Mouse (Mus musculus) MEL (cell line): Measurements from ENCODE around the gene Scn2b. TPM values are rescaled to one million over a fixed set of nuclear protein-coding genes. Genes with fewer than 3 reads are reported as not detected.
A peak's percentile ranks its signal among the peaks of the same experiment; 100 is the strongest.

Experiments used
- DNase-seq: peaks from one replicate; pipeline ENCODE4 v3.0.0; 2011; ENCODE audit warnings: low read depth, low spot score
- H3K27ac ChIP-seq: 2 replicates; pipeline ENCODE4 v1.5.1; 2012; ENCODE audit warnings: low read depth, mild to moderate bottlenecking, control low read depth, low read length, moderate library complexity; ENCODE audit not compliant: control insufficient read depth
- H3K27me3 ChIP-seq, 2 experiments: fragments of 150-350 bp in 1 of 2; sonication (generic) in 1 of 2; 2 replicates each; pipeline ENCODE4 v1.6.1; 2012; ENCODE audit warnings: low read length in 2 of 2, mild to moderate bottlenecking in 2 of 2, improper control_type of control experiment in 1 of 2, moderate library complexity in 1 of 2; ENCODE audit not compliant: insufficient read depth in 2 of 2, control insufficient read depth in 1 of 2
- H3K36me3 ChIP-seq, 2 experiments: 2 replicates each; pipeline ENCODE4 v1.6.1; 2012 to 2014; ENCODE audit warnings: low read length in 2 of 2, improper control_type of control experiment in 1 of 2, inconsistent platforms in 1 of 2, mild to moderate bottlenecking in 1 of 2; ENCODE audit not compliant: insufficient read depth in 2 of 2, control insufficient read depth in 1 of 2
- H3K4me1 ChIP-seq, 2 experiments: fragments of 150-350 bp in 1 of 2; sonication (generic) in 1 of 2; 2 replicates each; pipeline ENCODE4 v1.6.1; 2012; ENCODE audit warnings: low read length in 2 of 2, improper control_type of control experiment in 1 of 2, mild to moderate bottlenecking in 1 of 2; ENCODE audit not compliant: insufficient read depth in 2 of 2, control insufficient read depth in 1 of 2
- H3K4me3 ChIP-seq, 2 experiments: fragments of 150-350 bp in 1 of 2; sonication (generic) in 1 of 2; 2 replicates each; pipeline ENCODE4 v1.5.1; 2012; ENCODE audit warnings: low read depth in 2 of 2, low read length in 2 of 2, mild to moderate bottlenecking in 2 of 2, moderate library complexity in 2 of 2, control low read depth in 1 of 2, improper control_type of control experiment in 1 of 2; ENCODE audit not compliant: control insufficient read depth in 1 of 2, insufficient read depth in 1 of 2
- H3K79me2 ChIP-seq: 2 replicates; pipeline ENCODE4 v1.6.1; 2012; ENCODE audit warnings: mild to moderate bottlenecking, low read length, moderate library complexity; ENCODE audit not compliant: control insufficient read depth, poor library complexity, insufficient read depth
- H3K9ac ChIP-seq: 2 replicates; pipeline ENCODE4 v1.6.1; 2012; ENCODE audit warnings: low read depth, mild to moderate bottlenecking, control low read depth, low read length, moderate library complexity; ENCODE audit not compliant: control insufficient read depth, poor library complexity, severe bottlenecking
- H3K9me3 ChIP-seq: fragments of 150-350 bp; sonication (generic); replicated peaks from 2 replicates; pipeline ENCODE4 v1.6.1; 2012; ENCODE audit warnings: mild to moderate bottlenecking, low read length, improper control_type of control experiment, moderate library complexity; ENCODE audit not compliant: insufficient read depth
- BHLHE40 ChIP-seq: IDR thresholded peaks from 2 replicates; pipeline ENCODE4 v1.6.1; 2012; ENCODE audit warnings: low read depth, mild to moderate bottlenecking, inconsistent platforms, low read length, improper control_type of control experiment, borderline replicate concordance
- CHD1 ChIP-seq: IDR thresholded peaks from 2 replicates; pipeline ENCODE4 v1.6.1; 2012; ENCODE audit warnings: low read depth, mild to moderate bottlenecking, inconsistent platforms, low read length, improper control_type of control experiment
- CTCF ChIP-seq, 3 experiments: IDR thresholded peaks in 2 of 3; conservative IDR thresholded peaks in 1 of 3; 2 replicates each; pipeline ENCODE4 v1.5.1; 2011 to 2012; ENCODE audit warnings: low read length in 3 of 3, low read depth in 2 of 3, mild to moderate bottlenecking in 2 of 3, improper control_type of control experiment in 1 of 3, inconsistent platforms in 1 of 3, mixed read lengths in 1 of 3, moderate library complexity in 1 of 3; ENCODE audit not compliant: control insufficient read depth in 1 of 3, insufficient read depth in 1 of 3, poor library complexity in 1 of 3, severe bottlenecking in 1 of 3
- ETS1 ChIP-seq: IDR thresholded peaks from 2 replicates; pipeline ENCODE4 v1.6.1; 2012; ENCODE audit warnings: low read depth, mild to moderate bottlenecking, inconsistent platforms, low read length, improper control_type of control experiment, moderate library complexity
- GATA1 ChIP-seq: IDR thresholded peaks from 2 replicates; pipeline ENCODE4 v1.6.1; 2011; ENCODE audit warnings: low read depth, low read length, improper control_type of control experiment
- HCFC1 ChIP-seq: IDR thresholded peaks from 2 replicates; pipeline ENCODE4 v1.6.1; 2012; ENCODE audit warnings: low read depth, mild to moderate bottlenecking, inconsistent platforms, low read length, improper control_type of control experiment, moderate library complexity
- KAT2A ChIP-seq: conservative IDR thresholded peaks from 2 replicates; pipeline ENCODE4 v1.6.1; 2012; ENCODE audit warnings: low read depth, low read length, improper control_type of control experiment, inconsistent platforms
- NELFE ChIP-seq: IDR thresholded peaks from 2 replicates; pipeline ENCODE4 v1.6.1; 2011; ENCODE audit warnings: low read depth, low read length, improper control_type of control experiment
- POLR2AphosphoS2 ChIP-seq: IDR thresholded peaks from 2 replicates; pipeline ENCODE4 v1.6.1; 2011; ENCODE audit warnings: low read length, improper control_type of control experiment
- POLR2AphosphoS5 ChIP-seq: IDR thresholded peaks from 2 replicates; pipeline ENCODE4 v1.6.1; 2012; ENCODE audit warnings: low read depth, borderline replicate concordance, mild to moderate bottlenecking, inconsistent platforms, low read length, moderate library complexity, mixed read lengths
- SIN3A ChIP-seq: IDR thresholded peaks from 2 replicates; pipeline ENCODE4 v1.6.1; 2012; ENCODE audit warnings: low read length, improper control_type of control experiment, inconsistent platforms
- TBP ChIP-seq: IDR thresholded peaks from 2 replicates; pipeline ENCODE4 v1.8.0; 2011; ENCODE audit warnings: low read depth, low read length, improper control_type of control experiment
- UBTF ChIP-seq: IDR thresholded peaks from 2 replicates; pipeline ENCODE4 v1.6.1; 2012; ENCODE audit warnings: low read depth, mild to moderate bottlenecking, inconsistent platforms, low read length, improper control_type of control experiment, moderate library complexity, borderline replicate concordance; ENCODE audit not compliant: insufficient read depth
- ZC3H11A ChIP-seq: IDR thresholded peaks from 2 replicates; pipeline ENCODE4 v1.6.1; 2012; ENCODE audit warnings: low read depth, mild to moderate bottlenecking, inconsistent platforms, low read length, improper control_type of control experiment
- ZKSCAN1 ChIP-seq: IDR thresholded peaks from 2 replicates; pipeline ENCODE4 v1.6.1; 2012; ENCODE audit warnings: low read depth, mild to moderate bottlenecking, inconsistent platforms, low read length, improper control_type of control experiment, moderate library complexity
- ZNF384 ChIP-seq: IDR thresholded peaks from 2 replicates; pipeline ENCODE4 v1.6.1; 2012; ENCODE audit warnings: low read depth, mild to moderate bottlenecking, inconsistent platforms, low read length, improper control_type of control experiment
- polyA plus RNA-seq, 2 experiments: library from polyadenylated mRNA; stranded (reverse) in 1 of 2; unstranded in 1 of 2; fragments of >175 nt in 1 of 2; fragments of >200 nt in 1 of 2; gene quantifications; 2 replicates each; pipeline versions ENCODE4 v1.2.1 to v1.2.4; 2012; ENCODE audit warnings: low replicate concordance in 2 of 2, low read depth in 1 of 2; ENCODE audit not compliant: insufficient read length in 2 of 2, insufficient read depth in 1 of 2, missing spikeins in 1 of 2
- total RNA-seq: library from RNA; depleted of rRNA; stranded (reverse); fragments of 300-350 nt; gene quantifications from 2 replicates; pipeline ENCODE4 v1.2.3, GENCODE M21; 2012

Scn2b gene
- total and polyA plus RNA-seq, 3 experiments, result not detected

- TF ChIP-seq ZNF384 (no peak), CTCF (IDR thresholded peaks at IDR 0.05 in 2 of 3, conservative IDR thresholded peaks at IDR 0.05 in 1 of 3; ENCODE audit: control insufficient read depth in 1 of 3, insufficient read depth in 1 of 3, low read depth in 2 of 3, low read length in 3 of 3, poor library complexity in 1 of 3, severe bottlenecking in 1 of 3) (peak; percentile 39 to 90 (median 82)), SIN3A (no peak)
Measured at GRCm38 (mm10) chr9:45133484-45134310, 16.1 kb downstream of the Scn2b start (continued).

GRCm38 (mm10) chr9:45136442-45137169 is 19.0 kb downstream of the Scn2b start:
- no peak for DNase-seq
- no peak overlapping the region for H3K9ac ChIP-seq
- no peaks in the 10 kb centered on the region for H3K9me3 ChIP-seq
- H3K36me3 ChIP-seq, result no peaks in the 10 kb centered on the region
- no peak overlapping the region for H3K27ac ChIP-seq
- H3K79me2 ChIP-seq, result no peaks in the 10 kb centered on the region
- H3K27me3 ChIP-seq, result peaks cover 2 to 4% of the 10 kb centered on the region in 2 experiments; a peak in 3 of 4 replicates
- TF ChIP-seq POLR2AphosphoS5 (no peak), BHLHE40 (no peak), KAT2A (no peak), CHD1 (no peak), ZC3H11A (no peak), NELFE (no peak), TBP (no peak), ZKSCAN1 (no peak), ZNF384 (no peak), GATA1 (no peak), POLR2AphosphoS2 (no peak)
- H3K4me1 ChIP-seq, result no peaks in the 10 kb centered on the region
- H3K4me3 ChIP-seq, result no peak overlapping the region

DNA sequence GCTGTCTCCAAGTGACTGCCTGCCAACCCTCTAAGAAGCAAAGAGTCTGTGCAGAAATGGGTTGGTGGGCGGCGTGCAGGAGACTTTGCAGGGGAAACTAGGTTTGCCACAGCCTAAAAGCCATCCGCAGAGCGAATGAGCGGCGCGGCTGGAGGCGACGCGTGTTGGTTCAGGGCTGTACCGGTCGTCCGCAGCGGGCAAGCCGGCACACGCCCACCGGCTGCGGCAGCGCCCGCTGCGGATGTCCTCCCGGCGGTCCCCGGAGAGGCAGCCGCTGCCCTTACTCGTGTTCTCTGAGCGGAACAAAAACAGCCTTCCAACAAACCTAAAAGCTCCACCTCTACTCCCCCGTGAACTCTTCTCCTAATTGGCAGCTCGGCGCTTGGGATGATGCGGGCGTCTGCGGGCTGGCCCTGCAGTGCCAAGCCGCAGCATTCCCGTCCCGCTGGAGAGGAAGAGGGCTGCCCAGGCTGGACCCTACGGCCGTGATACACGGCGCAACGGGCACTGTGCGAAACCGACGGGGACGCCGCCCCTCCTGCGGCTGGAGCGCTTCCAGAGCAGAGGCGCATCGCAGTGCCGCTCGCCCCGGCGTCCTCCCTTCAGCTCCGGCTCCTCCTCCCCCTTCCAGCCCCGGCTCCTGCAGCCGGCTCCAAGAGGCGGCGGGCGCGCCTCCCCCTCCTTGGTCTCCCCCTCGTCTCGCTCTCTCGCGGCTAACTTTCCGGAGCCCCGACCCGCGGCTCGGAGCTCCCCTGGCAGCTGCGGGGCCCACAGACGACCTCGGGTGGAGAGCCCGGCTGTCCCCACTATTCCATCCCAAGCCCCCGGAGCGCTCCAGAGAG is 20.8 kb downstream of the Scn2b start, which contains the start of gene Scn4b:
TSS of gene Scn4b (plus strand) at position 205 of the 842 bp plus-strand sequence.
- H3K36me3 ChIP-seq, result no peaks in the 10 kb centered on the region
- no peaks in the 10 kb centered on the region for H3K9me3 ChIP-seq
- no peak within 1 kb of the TSS for H3K9ac ChIP-seq
- no peak for DNase-seq
- no peaks in the 10 kb centered on the region for H3K4me1 ChIP-seq
- H3K27ac ChIP-seq, result no peak within 1 kb of the TSS
- no peaks in the 10 kb centered on the region for H3K79me2 ChIP-seq
- no peak within 1 kb of the TSS for H3K4me3 ChIP-seq
- TF ChIP-seq ETS1 (no peak), ZNF384 (no peak), UBTF (no peak), HCFC1 (no peak)
- H3K27me3 ChIP-seq, result peaks cover 0 to 2% of the 10 kb centered on the region in 2 experiments; a peak in 2 of 4 replicates
